Mouse (Mus musculus) heart, embryonic 10.5 days (tissue): ENCODE measurements around the gene Eif4h. TPM values are rescaled to one million over a fixed set of nuclear protein-coding genes. Genes with fewer than 3 reads are reported as not detected.

Experiments
- microRNA-seq: library from miRNA; unstranded; fragments of <30 nt; microRNA quantifications from one replicate; pipeline ENCODE4, GENCODE M21; 2017
- polyA plus RNA-seq: library from polyadenylated mRNA; unstranded; fragments of >200 nt; fragmentation: Nextera tagmentation; extraction: Ambion mirVana; gene quantifications from 2 replicates; pipeline ENCODE4 v1.2.1, GENCODE M21; 2016

Eif4h gene
- polyA plus RNA-seq, 1 experiment from 2014 or later: 453 TPM

Small RNA genes within 50 kb of the gene (microRNA-seq; reads per million reads assigned to microRNA genes)
- not detected for gene Mir7228

Other genes with a start within 250 kb of the Eif4h start
- 64.1 and 74.8 TPM in 2 replicates for gene Gtf2ird1, start 182.8 kb downstream of the Eif4h start, polyA plus RNA-seq
- 2.1 TPM in 2 replicates for gene Clip2, start 87.1 kb downstream of the Eif4h start, polyA plus RNA-seq
- not detected in 2 replicates for gene Syna, start 79.3 kb downstream of the Eif4h start, polyA plus RNA-seq
- 271 and 300 TPM in 2 replicates for gene Rfc2, start 58.1 kb downstream of the Eif4h start, polyA plus RNA-seq
- 2.9 and 4.1 TPM in 2 replicates for gene Lat2, start 24.5 kb downstream of the Eif4h start, polyA plus RNA-seq
- 3.7 and 4.7 TPM in 2 replicates for gene Limk1, start 49.1 kb upstream of the Eif4h start, polyA plus RNA-seq
- gene Eln, start 107.8 kb upstream of the Eif4h start, polyA plus RNA-seq: 4.8 and 8.0 TPM in 2 replicates